ENCODE assay signal across 17 mouse cellular contexts in the genomic region with DNA sequence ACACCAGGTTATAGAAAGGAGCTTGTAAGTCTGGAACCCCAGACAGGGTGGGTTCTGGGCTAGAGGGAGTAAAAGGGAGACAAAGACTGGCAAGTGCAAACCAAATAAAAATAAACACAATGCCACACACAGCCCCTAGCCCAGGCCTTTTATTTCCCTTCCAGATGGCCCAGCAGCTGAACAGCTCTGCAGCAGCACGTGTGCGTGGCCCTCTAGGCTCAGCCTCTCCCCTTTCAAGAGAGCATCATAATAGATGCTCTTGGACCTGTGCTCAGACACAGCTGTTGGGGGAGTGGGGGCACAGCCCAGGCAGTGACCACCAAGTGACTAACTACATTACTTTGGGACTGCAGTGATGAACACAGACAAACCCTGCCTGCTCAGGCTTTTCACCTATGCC. TPM values are rescaled to one million over a fixed set of nuclear protein-coding genes. Genes with fewer than 3 reads are reported as not detected.
DNase-seq lines count a peak whose midpoint lies in the region; ATAC-seq and TF ChIP-seq lines count a peak whose summit lies in the region.
"Had no signal": no experiment of that assay in that cellular context is flagged by ENCODE, and none has a peak within 500 bp of the region (broad histone marks: within the 10 kb centered on the region; RNA-seq: fewer than 3 reads in every experiment).

No protein-coding gene starts in this region.

- peaks cover 79% of the 10 kb centered on the region for H3K4me1 ChIP-seq in midbrain, embryonic 10.5 days
- peaks cover 2% of the 10 kb centered on the region; the same call in 1 of the 2 replicates for H3K4me1 ChIP-seq in midbrain, postnatal 0 days (ENCODE audit: insufficient read depth, low read length)
- peaks cover 33% of the 10 kb centered on the region for H3K4me1 ChIP-seq in embryonic facial prominence, embryonic 14.5 days (ENCODE audit: control insufficient read depth, insufficient read depth, low read length)
- H3K4me1 ChIP-seq in hindbrain, embryonic 15.5 days (replicated peaks), result peaks cover 72% of the 10 kb centered on the region

- TF ChIP-seq POLR2A in myocyte (IDR thresholded peaks at IDR 0.05; ENCODE audit: insufficient read length, low read depth), result no peak

- no peak overlapping the region for H3K4me3 ChIP-seq in midbrain, embryonic 10.5 days
- no peak overlapping the region for H3K4me3 ChIP-seq in midbrain, postnatal 0 days (ENCODE audit: low read depth, low read length)
- H3K4me3 ChIP-seq in embryonic facial prominence, embryonic 14.5 days (ENCODE audit: low read depth, low read length), result no peak overlapping the region
- H3K4me3 ChIP-seq in hindbrain, embryonic 15.5 days, result no peak overlapping the region
- no peak overlapping the region for H3K4me3 ChIP-seq in myocyte
- H3K4me3 ChIP-seq: heart, embryonic 12.5 days; limb, embryonic 13.5 days had no signal

- TF ChIP-seq CTCF in midbrain, postnatal 0 days (IDR thresholded peaks at IDR 0.05), result no peak

- H3ac ChIP-seq in myocyte (ENCODE audit: control insufficient read depth, insufficient read length), result no peak overlapping the region

- H3K79me2 ChIP-seq in myocyte (ENCODE audit: control insufficient read depth, insufficient read depth), result peaks cover 54% of the 10 kb centered on the region

- no peak overlapping the region for H3K9ac ChIP-seq in midbrain, postnatal 0 days (replicated peaks; ENCODE audit: low read length, poor library complexity, severe bottlenecking)
- H3K9ac ChIP-seq in embryonic facial prominence, embryonic 14.5 days (ENCODE audit: low read depth, low read length), result no peak overlapping the region
- H3K9ac ChIP-seq in hindbrain, embryonic 15.5 days, result no peak overlapping the region
- H3K9ac ChIP-seq: heart, embryonic 12.5 days; limb, embryonic 13.5 days; lung, embryonic 14.5 days had no signal

- H3K27me3 ChIP-seq in midbrain, embryonic 10.5 days (ENCODE audit: low read depth, poor library complexity, severe bottlenecking), result peaks cover 74% of the 10 kb centered on the region
- no peaks in the 10 kb centered on the region for H3K27me3 ChIP-seq in midbrain, postnatal 0 days (ENCODE audit: insufficient read depth, low read length)
- no peaks in the 10 kb centered on the region; the same call in 1 of the 2 replicates for H3K27me3 ChIP-seq in embryonic facial prominence, embryonic 14.5 days (replicated peaks; ENCODE audit: control insufficient read depth, insufficient read depth, low read length)
- H3K27me3 ChIP-seq in hindbrain, embryonic 15.5 days, result no peaks in the 10 kb centered on the region
- H3K27me3 ChIP-seq in myocyte (ENCODE audit: control insufficient read depth, insufficient read depth, insufficient read length), result no peaks in the 10 kb centered on the region

- H3K9me3 ChIP-seq in midbrain, embryonic 10.5 days (replicated peaks), result no peaks in the 10 kb centered on the region
- H3K9me3 ChIP-seq in midbrain, postnatal 0 days (ENCODE audit: low read length), result no peaks in the 10 kb centered on the region
- H3K9me3 ChIP-seq in embryonic facial prominence, embryonic 14.5 days (ENCODE audit: control insufficient read depth, low read length), result no peaks in the 10 kb centered on the region
- no peaks in the 10 kb centered on the region for H3K9me3 ChIP-seq in hindbrain, embryonic 15.5 days
- H3K9me3 ChIP-seq: heart, embryonic 12.5 days; limb, embryonic 13.5 days had no signal

- no peak for DNase-seq in midbrain, embryonic 10.5 days (ENCODE audit: low spot score)
- no peak for DNase-seq in midbrain, postnatal 0 days (ENCODE audit: low spot score)
- peak; percentile 67 for DNase-seq in embryonic facial prominence, embryonic 14.5 days (ENCODE audit: low spot score)
- no peak for DNase-seq in testis, postnatal 10 days (ENCODE audit: low spot score)
- no peak for DNase-seq in right cerebral cortex, postnatal 14 days
- DNase-seq in ovary, postnatal 10 days (ENCODE audit: low spot score), result no peak
- DNase-seq: cerebellum, adult 18-20 months; gastrocnemius, postnatal 14 days; layer of hippocampus, adult 9-11 months; lung, embryonic 14.5 days; thymus, postnatal 25 days had no signal

- WGBS in midbrain, embryonic 10.5 days, result 13% methylated on average over 2 of the region's 2 CpGs
- 55% methylated on average over 2 of the region's 2 CpGs for WGBS in midbrain, postnatal 0 days
- WGBS in embryonic facial prominence, embryonic 14.5 days, result 31% methylated on average over 2 of the region's 2 CpGs
- WGBS in hindbrain, embryonic 15.5 days, result 28% methylated on average over 2 of the region's 2 CpGs

- ATAC-seq in midbrain, postnatal 0 days (ENCODE audit: low FRiP score), result no peak
- ATAC-seq in embryonic facial prominence, embryonic 14.5 days (ENCODE audit: low read depth), result peak; percentile 12; the same call in 1 of the 2 replicates
- ATAC-seq in hindbrain, embryonic 15.5 days (ENCODE audit: low FRiP score, low read depth), result peak; percentile 9; the same call in 1 of the 2 replicates

- H3K36me3 ChIP-seq in midbrain, embryonic 10.5 days, result no peaks in the 10 kb centered on the region
- no peaks in the 10 kb centered on the region for H3K36me3 ChIP-seq in midbrain, postnatal 0 days (ENCODE audit: insufficient read depth, low read length)
- H3K36me3 ChIP-seq in embryonic facial prominence, embryonic 14.5 days (ENCODE audit: control insufficient read depth, insufficient read depth, low read length), result no peaks in the 10 kb centered on the region
- H3K36me3 ChIP-seq in hindbrain, embryonic 15.5 days, result no peaks in the 10 kb centered on the region
- H3K36me3 ChIP-seq in myocyte (ENCODE audit: control insufficient read depth, insufficient read depth), result no peaks in the 10 kb centered on the region
- H3K36me3 ChIP-seq: heart, embryonic 12.5 days; limb, embryonic 13.5 days had no signal

- peak overlapping the region; percentile 7; the same call in 1 of the 2 replicates for H3K27ac ChIP-seq in midbrain, embryonic 10.5 days (replicated peaks)
- no peak overlapping the region for H3K27ac ChIP-seq in midbrain, postnatal 0 days (ENCODE audit: low read depth, low read length)
- H3K27ac ChIP-seq in embryonic facial prominence, embryonic 14.5 days (replicated peaks; ENCODE audit: low read depth, low read length), result no peak overlapping the region
- H3K27ac ChIP-seq in hindbrain, embryonic 15.5 days (replicated peaks), result peak overlapping the region; percentile 27
- H3K27ac ChIP-seq: limb, embryonic 13.5 days had no signal

- H3K4me2 ChIP-seq in midbrain, postnatal 0 days (ENCODE audit: low read depth, low read length, poor library complexity, severe bottlenecking), result no peak overlapping the region
- H3K4me2 ChIP-seq in embryonic facial prominence, embryonic 14.5 days (ENCODE audit: low read depth, low read length), result no peak overlapping the region
- H3K4me2 ChIP-seq in hindbrain, embryonic 15.5 days, result no peak overlapping the region
- no peak overlapping the region for H3K4me2 ChIP-seq in myocyte (ENCODE audit: low read depth)
- H3K4me2 ChIP-seq: heart, embryonic 12.5 days; limb, embryonic 13.5 days; lung, embryonic 14.5 days had no signal

TF ChIP-seq in myocyte, 11 proteins besides CTCF, POLR2A, EP300 and RAD21:
- TF ChIP-seq MYOG (IDR thresholded peaks at IDR 0.05; ENCODE audit: control insufficient read depth in 1 of 3, insufficient read depth in 1 of 3, insufficient read length in 2 of 3, low read depth in 2 of 3) (peak in 1 of 3 experiments; percentile 43), MYOD1 (IDR thresholded peaks at IDR 0.05; ENCODE audit: control insufficient read depth in 1 of 3, insufficient read length in 2 of 3, low read depth in 2 of 3) (peak in 2 of 3 experiments; percentile 22 to 23), SRF (IDR thresholded peaks at IDR 0.05; ENCODE audit: control insufficient read depth, insufficient read length, low read depth) (no peak)

RNA-seq across cellular contexts. Expression of a gene that starts 5.4 kb away (rescaled TPM):
- polyA plus RNA-seq in midbrain, embryonic 10.5 days (2016; fragmentation: Nextera tagmentation; extraction: Ambion mirVana), result 9.4 and 10.0 TPM in 2 replicates
- total RNA-seq in midbrain, postnatal 0 days (2014; rRNA removed), result 25.0 and 25.8 TPM in 2 replicates
- 4.9 and 7.9 TPM in 2 replicates for polyA plus RNA-seq in midbrain, postnatal 0 days (2015; fragmentation: Nextera tagmentation; extraction: Ambion mirVana)
- 17.0 and 19.2 TPM in 2 replicates for polyA plus RNA-seq in embryonic facial prominence, embryonic 14.5 days (2014; fragmentation: Nextera tagmentation; extraction: Ambion mirVana)
- 11.3 and 12.6 TPM in 2 replicates for polyA plus RNA-seq in hindbrain, embryonic 15.5 days (2015; fragmentation: Nextera tagmentation; extraction: Ambion mirVana)
- polyA plus RNA-seq in myocyte (2012; fragmentation: generic; extraction: Trizol), result 5.0 TPM

RNA-seq across cellular contexts. Expression of a gene that starts 45.8 kb away (rescaled TPM):
- polyA plus RNA-seq in midbrain, embryonic 10.5 days (2016; fragmentation: Nextera tagmentation; extraction: Ambion mirVana), result 0.10 TPM in 1 of 2 replicates, not detected in the other
- not detected in 2 replicates for total RNA-seq in midbrain, postnatal 0 days (2014; rRNA removed)
- 0.15 and 0.19 TPM in 2 replicates for polyA plus RNA-seq in midbrain, postnatal 0 days (2015; fragmentation: Nextera tagmentation; extraction: Ambion mirVana)
- polyA plus RNA-seq in embryonic facial prominence, embryonic 14.5 days (2014; fragmentation: Nextera tagmentation; extraction: Ambion mirVana), result 0.17 and 0.39 TPM in 2 replicates
- polyA plus RNA-seq in hindbrain, embryonic 15.5 days (2015; fragmentation: Nextera tagmentation; extraction: Ambion mirVana), result 0.17 TPM in 1 of 2 replicates, not detected in the other
- not detected for polyA plus RNA-seq in myocyte (2012; fragmentation: generic; extraction: Trizol)
- total RNA-seq: gastrocnemius, postnatal 14 days; hematopoietic stem cell, adult 5-6 weeks; monocyte, adult 5-6 weeks had no signal
- polyA plus RNA-seq: heart, embryonic 12.5 days; limb, embryonic 13.5 days had no signal

Comparison
In these comparisons a context has a peak if more than half of its experiments do, and no peak if none do; other contexts are left out.
1. H3K27ac ChIP-seq: peak in midbrain, embryonic 10.5 days (single experiment) and hindbrain, embryonic 15.5 days (single experiment); none in midbrain, postnatal 0 days (single experiment) and embryonic facial prominence, embryonic 14.5 days (single experiment).